Mouse (Mus musculus) adrenal gland, postnatal 25 days (tissue): Measurements from ENCODE around the gene Zfp775. TPM values are rescaled to one million over a fixed set of nuclear protein-coding genes. Genes with fewer than 3 reads are reported as not detected.
A peak's percentile ranks its signal among the peaks of the same experiment; 100 is the strongest.
"Not testable (repeated sequence)": the region's sequence is repeated elsewhere in the genome, so short reads cannot be mapped to it uniquely, and the experiment has no call there.

Source experiments
- DNase-seq: peaks from one replicate; pipeline ENCODE4 v3.0.0; 2021; ENCODE audit warnings: mixed read lengths
- total RNA-seq: library from RNA; stranded (reverse); gene quantifications from 2 replicates; pipeline ENCODE4 v1.2.3, GENCODE M21; 2021

The Zfp775 gene
- total RNA-seq, 1 experiment from 2014 or later = 15.4 TPM

DNA sequence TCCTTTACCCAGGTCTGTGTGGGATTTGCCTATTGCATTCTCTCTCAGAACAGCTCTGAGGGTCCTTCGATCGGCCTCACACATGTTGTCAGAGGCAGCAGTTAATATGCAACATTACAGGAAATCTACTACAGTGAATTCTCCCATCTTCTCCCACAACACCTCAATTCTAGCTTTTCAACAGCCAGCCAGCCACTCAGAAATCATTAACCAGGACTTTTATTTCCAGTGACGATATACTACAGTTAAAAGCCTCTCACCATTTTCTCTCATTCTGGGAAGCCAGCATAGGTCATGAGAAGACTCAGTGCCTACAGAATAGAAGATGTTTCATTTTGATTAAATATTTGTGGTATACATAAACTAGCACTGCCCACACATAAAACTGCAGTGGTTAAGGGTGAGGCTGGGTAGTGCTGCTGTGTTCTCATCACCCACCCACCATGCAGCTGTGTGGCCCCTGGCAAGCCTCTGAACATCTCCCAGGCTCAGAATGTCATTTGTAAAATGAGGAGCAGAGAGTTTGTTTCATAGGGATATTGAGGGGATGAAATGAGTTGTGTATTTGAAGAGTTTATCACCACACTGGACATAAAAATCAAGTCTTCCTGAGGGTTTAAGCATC lies 10.5 kb upstream of the Zfp775 start:
- no peak for DNase-seq

DNA sequence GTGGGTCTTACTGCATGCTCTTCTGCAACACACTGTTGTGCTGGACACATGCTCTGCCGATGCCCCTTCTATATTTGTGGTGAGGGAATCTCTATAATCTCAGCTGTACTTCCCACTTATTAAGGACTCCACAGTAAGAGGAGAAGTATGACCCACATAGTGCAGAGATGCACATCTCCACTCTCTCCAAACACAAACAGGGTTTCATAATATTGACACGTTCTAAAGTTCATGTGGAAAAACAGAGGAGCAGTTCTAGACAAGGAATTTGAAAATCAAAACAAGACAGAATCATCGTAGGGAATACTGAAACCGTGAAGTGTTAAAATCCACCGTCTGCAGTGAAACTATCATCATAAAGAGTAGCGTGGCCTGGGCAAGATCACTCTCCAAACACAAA lies 10.0 kb upstream of the Zfp775 start:
- DNase-seq = no peak

DNA sequence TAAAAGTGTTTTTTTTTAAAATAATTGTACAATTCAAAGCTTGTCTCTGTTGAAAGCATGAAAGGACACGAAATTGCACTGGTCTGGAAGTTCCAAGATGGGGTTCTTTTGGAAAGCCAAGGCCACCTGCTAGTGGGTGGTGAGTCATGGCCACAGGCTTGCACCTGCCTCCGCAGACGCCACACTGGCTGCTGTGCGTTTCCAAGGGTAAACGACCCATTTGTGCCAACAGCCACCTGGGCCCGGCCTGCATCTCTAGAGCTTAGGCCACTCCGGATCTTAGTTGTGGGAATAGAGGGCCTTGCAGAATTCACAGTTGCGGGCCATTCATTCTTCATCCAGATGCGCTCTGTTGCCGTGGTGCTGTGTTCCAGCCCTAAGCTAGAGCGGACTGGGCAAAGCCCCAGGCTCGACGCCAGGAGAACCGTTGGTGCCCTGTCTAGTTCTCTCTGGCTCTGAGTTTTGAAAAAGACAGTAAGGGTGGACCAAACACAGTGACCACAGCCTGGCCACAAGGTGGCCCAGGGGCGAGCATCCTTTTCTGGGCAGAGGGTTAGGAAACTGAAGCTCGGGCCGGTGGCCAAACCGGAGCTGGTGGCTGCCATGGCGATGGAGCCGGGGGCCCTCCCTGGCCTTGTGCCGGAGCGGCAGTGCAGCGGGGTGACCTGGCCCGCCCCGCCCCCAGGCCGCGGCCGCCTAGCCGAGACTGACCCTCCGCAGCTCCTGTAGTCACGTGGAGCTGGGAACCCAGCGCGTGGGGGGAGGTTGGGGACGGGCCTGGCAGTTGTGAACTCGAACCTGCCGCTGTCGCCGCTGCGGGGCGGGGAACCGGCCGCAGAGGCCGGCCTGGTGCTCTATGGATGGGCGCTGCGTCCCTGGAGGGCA lies 8.5 kb upstream of the Zfp775 start, which contains the start of the genes Repin1 and Gm44965:
Repin1 (plus strand) TSS at position 726 of the 885 bp plus-strand sequence.
Gm44965 (plus strand) TSS at position 784 of the 885 bp plus-strand sequence.
- peak; percentile 97 for DNase-seq

DNA sequence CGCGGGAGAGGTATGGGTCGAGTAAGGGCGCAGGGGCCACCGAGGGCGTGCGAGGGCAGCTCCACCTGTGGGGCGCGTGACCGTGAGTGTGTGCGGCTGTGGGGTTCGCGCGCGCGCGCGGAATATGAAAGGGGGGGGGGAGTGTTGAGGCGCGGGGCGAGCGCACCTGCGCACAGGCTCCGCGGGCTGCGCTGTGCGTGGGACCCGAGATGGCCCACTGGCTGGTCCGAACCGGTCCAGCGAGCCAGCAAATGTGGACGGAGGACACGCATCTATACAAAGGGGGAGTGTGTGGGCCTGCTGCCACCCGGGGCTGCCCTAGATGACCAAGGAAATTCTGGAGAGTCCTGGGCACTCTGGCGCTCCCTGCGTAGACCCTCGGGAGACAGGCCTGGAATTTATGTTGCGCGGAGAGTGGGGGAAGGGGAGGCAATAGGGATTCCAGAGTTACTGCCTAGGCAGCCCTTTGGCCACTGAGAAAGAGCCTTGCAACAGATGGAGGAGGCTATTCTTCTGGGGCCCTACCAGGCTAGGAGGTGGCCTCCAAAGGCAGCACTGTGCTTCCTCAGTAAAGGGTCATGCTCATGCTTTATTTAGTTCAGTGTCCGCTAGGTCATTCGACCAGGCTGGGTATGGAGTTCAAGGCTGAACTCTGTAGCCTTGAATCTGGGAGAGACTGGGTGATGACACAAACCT lies 7.7 kb upstream of the Zfp775 start:
- no peak for DNase-seq

DNA sequence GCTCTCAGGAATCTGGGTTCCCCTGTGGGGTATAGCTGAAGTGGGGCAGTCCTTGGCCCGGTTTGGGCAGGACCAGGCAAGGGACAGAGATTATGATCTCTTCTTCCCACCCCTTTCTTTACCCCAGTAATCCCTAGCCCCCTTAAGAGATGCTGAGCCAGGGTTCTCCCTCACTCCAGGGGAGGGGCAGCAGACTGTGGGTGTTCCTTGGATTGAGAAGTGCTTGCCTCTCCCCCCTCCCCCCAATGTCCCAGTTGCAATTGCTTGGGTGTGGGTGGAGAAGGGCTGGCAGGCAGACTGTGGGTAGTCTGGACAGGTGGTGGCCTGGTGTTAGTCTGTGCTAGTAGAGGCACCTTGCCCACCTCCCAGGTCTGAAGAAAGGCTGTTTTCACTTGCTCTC lies 6.6 kb upstream of the Zfp775 start:
- no peak for DNase-seq

DNA sequence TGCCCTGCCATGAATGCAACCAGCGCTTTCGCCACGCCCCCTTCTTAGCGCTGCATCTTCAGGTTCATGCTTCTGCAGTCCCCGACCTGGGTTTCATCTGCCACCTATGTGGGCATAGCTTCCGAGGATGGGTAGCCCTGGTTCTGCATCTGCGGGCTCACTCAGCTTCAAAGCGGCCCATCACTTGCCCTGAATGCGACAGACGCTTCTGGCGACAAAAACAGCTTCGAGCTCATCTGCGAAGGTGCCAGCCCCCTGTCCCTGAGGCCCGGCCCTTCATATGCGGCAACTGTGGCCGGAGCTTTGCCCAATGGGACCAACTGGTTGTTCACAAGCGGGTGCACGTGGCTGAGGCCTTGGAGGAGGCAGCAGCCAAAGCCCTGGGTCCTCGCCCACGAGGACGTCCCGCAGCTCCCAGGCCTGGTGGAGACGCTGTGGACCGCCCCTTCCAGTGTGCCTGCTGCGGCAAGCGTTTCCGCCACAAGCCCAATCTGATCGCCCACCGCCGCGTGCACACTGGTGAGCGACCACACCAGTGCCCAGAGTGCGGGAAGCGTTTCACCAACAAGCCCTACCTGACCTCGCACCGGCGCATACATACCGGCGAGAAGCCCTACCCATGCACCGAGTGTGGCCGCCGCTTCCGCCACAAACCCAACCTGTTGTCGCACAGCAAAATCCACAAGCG lies 5.2 kb upstream of the Zfp775 start:
- no peak for DNase-seq

DNA sequence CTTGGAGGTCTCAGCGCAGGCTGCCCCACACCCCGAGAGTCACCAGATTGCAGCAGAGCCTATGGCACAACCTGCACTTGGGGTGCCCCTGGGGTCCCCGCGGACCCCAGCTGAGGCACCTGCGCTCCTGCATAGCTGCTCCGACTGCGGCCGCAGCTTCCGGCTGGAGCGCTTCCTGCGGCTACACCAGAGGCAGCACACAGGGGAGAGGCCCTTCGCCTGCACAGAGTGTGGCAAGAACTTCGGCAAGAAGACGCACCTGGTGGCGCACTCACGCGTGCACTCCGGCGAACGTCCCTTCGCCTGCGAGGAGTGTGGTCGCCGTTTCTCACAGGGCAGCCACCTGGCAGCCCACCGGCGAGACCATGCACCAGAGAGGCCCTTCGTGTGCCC lies 4.6 kb upstream of the Zfp775 start:
- no peak for DNase-seq

DNA sequence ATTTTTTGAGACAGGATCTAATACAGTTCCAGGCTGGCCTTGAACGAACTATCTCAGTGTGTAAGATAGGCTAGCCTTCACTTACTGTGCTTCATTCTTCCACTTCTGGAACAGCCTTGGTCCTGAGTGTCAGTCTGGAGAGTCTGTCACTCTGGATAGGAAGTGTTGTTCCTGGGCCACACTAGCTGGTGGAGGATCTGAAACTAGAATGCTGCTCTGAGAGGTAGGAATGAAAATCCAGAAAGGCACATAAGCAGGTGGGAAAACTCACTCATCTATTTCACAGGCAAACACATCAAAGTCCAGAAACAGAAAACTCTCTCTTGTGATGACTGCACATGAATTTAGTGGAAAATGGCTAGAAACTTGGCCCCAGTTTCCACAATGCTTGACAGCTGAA lies 1.3 kb upstream of the Zfp775 start:
- no peak for DNase-seq

DNA sequence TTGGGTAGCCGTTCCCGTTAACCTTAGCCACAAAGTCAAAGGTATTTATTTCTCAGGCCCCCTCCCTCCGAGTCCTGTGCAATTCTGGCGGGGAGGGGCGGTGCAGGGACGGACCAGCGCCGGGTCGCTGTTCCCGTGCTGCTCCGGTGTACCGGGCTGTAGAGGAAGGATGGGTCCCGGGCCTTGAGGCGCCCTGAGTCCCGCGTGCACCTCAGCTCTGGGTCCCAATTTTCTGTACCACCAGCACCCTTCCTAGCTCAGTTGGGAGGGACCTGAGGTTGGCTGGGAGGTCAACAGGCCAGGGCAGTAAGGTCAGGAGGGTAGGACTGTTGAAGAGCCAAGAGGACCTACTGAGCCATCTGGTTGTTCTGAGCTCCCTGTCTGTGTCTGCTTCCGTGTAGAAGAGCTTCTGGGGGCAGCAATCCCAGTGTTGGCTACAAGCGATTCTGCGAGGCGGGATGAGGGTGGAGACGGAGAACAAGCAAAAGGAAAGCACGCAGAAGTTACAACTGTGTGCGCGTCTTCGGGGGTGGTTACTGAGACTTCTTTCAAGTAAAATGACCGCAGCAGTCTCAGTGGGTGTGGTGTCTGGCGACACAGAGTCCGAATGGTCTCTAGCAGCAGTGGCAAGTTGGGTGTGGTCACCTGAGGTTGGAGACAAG lies 348 bp downstream of the Zfp775 start:
- no peak for DNase-seq

DNA sequence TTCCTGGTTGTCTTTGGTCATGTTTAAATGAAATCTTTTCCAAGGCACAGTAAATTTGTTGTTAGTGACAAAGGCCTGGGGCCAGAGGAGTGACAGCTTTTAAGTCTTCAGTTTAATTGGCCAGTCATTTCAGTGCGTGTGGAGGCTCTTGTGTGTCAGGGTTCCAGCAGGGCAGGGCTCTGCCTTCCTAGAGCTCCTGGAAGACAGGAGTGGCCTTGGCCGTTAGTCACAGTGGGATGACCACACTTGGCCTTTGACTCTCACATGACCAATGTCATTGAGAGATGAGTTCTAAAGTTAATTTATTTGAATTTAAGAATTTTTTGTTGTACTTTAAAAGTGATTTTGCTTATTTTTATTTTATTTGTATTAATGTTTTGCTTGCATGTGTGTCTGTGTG lies 6.3 kb downstream of the Zfp775 start:
- DNase-seq = peak; percentile 53

DNA sequence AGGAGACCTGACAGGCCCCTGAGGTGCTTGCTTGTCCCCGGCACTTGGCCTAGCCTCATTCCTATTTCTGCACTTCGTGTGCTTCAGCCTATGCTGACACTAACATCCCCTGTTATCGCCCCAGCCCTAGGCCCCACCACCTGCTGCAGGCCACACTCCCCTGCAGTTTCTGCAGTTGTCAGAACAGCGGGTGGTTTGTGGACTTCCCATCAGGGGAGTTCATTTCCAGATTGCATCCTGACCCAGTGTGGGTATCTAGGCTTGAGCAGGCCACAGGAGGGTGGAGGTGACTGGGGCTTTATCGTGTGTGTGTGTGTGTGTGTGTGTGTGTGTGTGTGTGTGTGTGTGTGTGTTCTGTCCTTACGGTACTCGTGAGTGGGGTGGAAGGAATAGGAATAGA lies 7.6 kb downstream of the Zfp775 start:
- DNase-seq = no peak

DNA sequence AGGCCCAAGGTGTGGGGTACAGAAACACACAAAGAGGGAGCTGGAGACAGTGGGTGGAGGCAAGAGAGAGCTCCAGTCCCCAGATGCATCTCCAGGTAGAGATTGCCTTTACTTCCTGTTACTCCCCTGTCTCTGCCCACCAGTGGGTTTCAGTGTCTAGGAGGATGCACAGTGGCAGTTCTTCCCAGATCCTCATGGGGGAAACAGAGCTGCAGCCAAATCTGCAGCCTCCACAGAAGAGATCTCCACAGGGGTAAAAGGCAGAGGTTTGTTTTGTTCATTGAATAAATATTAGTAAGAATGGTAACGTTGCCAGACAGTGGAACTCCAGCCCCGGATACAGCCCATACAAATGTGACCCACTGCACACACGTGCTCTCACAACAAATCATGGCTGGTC lies 8.8 kb downstream of the Zfp775 start:
- no peak for DNase-seq

DNA sequence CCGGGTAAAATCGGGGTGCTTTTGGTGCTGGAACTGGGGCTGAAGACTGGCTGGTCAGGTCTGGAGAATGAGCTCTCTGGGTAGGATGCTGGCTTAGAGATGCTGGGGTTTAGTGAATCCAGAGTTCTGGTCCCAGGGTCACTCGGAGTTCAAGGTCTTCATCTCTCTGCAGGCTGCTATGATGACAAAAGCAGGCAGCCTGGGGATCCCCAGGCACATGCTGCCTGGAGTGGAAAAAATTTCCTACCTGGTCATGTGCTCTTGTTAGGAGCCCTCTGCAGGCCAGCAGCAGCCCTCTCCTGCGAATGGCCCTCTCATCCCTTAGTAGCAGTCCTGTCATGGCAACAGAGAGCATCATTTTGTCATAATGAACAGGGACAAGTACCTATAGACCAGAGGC lies 11.6 kb downstream of the Zfp775 start:
- no peak for DNase-seq

DNA sequence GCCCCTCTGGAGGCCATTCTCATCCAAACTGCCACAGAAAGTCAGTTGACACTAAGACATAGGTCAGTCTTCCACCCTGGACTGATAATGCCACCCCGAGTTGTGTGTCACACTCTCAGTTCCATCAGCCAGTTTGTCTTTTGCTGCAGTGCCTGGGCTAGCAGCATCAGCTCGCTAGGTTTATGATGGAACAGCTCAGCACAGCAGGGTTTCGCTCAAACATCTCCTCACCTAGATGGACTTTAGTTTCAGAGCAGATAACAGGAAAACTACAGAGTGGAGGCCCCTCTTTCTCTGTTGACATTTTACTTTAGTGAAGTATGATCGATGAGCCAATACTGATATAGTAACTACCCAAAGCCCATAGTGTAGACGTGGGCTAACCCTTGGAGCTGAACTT lies 12.9 kb downstream of the Zfp775 start:
- no peak for DNase-seq

DNA sequence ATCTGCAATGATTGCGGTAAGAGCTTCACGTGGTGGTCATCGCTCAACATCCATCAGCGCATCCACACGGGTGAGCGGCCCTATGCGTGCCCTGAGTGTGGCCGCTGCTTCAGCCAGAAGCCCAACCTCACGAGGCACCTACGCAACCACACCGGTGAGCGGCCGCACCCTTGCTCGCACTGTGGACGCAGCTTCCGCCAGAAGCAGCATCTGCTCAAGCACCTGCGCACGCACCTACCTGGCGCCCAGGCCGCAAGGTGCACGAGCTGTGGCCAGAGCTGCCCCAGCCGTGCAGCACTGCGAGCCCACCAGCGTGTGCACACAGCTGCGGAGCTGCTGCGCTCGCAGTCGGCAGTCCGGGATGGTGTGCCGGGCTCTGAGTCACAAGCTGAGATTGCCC lies 18.2 kb downstream of the Zfp775 start:
- no peak for DNase-seq

DNA sequence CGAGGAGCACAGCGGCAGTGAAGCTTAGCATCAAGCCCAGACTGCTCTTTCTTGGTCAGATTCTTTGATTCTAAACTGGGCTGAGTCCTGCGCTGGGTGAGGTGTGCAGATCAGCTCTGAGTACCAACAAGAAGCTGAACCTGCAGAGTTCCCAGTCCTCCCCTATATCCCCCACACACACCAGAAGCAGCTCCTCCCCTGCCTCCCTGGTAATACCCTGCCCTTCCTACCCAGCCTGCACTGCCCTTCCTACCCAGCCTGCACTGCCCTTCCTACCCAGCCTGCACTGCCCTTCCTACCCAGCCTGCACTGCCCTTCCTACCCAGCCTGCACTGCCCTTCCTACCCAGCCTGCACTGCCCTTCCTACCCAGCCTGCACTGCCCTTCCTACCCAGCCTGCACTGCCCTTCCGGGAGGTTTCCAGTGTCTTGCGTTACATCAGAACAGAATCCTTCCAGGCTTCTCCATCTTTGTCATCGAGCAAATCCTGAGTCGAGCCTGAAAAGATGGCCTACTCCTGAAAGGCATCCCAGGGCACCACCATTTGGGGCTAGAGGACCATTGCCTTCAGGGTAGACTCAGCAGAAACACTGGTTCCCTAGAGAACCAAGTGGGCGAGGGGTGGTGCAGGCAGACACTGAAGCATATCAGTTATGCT lies 20.5 kb downstream of the Zfp775 start:
- not testable (repeated sequence) for DNase-seq

DNA sequence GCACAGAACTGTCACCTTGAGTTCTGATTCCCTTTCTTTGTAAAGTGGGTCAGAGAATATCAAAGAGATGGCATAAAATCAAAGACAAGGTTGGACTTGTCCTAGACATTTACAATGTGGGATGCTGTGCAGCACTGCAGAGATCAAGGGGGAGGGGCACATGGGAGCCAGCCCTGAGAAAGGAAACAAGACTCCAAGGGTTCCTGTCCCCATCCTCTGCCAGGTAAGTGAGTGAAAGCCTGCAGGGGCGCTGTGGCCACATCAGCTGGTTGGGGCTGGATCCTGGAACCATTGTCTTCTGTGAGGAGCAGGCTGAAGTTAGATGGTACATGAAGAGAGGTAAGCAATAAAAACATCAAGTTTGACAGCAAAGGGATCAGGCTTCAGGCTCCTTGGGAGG lies 21.6 kb downstream of the Zfp775 start:
- peak; percentile 36 for DNase-seq

DNA sequence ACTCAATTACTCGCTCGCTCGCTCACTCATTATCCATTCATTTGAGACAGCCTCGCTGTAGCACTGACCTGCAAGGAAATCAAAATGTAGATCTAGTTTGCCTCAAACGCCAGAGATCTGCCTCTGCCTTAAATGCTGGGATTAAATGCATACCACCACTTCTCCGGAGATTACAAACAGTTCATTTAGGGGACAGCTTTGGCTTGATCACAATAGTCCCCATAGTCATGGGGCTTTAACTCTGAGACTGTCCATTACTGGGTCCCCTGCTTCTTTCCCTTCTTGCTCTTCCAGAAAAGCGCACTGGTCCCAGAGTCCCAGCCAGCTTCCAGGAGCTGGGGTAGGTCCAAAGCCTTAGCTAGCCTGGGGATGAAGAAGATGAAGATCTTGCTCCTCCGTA lies 24.6 kb downstream of the Zfp775 start, which contains the start of gene AI854703:
AI854703 (plus strand) TSS at position 301 of the 400 bp plus-strand sequence.
- no peak for DNase-seq

DNA sequence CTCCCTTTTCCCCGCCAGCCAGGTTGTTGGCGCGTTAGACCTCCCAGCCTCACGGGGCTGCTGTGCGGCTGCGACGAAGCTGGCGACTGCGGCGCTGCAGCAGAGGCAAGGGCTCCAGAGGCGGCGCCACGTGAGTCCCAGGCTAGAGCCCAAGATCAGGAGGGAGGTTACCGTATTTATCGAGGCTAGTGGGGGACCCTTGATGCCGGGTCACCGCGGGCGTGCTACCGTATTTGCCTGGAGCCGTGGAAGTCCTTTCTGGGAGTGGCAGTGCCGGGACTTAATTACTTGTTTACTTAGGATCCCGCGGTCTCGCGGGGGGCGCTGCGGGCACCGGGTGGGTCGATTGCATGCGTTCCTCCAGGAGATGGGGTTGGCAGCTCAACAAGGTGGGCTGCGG lies 25.1 kb downstream of the Zfp775 start:
- DNase-seq = peak; percentile 62

DNA sequence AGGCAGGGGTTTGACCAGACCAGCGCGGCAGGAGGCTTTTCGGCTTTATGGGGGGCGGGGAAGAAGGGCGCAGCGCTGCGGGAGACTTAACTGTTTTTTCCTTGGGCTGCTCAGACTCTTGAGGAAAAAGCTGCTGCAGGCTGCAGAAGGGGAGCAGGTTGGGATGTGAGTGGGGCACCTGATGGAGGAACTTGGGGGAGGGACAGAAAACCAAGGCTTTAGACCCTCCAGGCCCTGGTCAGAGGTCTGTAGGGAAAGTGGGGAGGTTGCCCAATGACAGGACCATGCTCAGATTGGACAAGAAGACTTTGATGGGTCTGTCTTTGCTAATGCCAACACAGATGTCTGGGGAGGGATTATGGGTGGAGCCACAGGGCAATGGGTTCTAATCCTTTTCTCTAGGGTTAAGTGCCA lies 25.7 kb downstream of the Zfp775 start:
- no peak for DNase-seq

DNA sequence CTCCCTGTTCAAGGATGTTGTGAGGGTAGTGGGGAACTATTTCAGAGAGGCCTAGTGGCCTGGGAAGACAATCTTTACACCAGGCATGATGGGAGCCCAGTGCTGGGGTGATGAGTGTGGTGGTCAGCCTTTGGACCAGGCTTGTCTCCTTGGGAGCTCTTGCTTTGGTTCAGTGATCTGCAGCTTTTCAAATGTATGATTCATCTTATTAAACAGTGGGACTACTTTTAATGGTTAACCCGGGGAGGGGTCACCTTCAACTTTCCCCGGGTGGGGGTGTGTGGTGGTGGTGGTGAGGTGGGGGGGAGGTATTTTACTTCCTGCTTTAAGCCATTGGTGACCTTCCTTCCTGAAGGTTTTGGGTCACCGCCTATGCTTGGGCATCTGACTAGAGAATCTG lies 26.5 kb downstream of the Zfp775 start:
- no peak for DNase-seq
